Mouse (Mus musculus) stomach, postnatal 0 days (tissue): Measurements from ENCODE around the gene Iffo2. TPM values are rescaled to one million over a fixed set of nuclear protein-coding genes. Genes with fewer than 3 reads are reported as not detected.

Source experiments
- ATAC-seq: fragments of 200-750 bp; cut with Nextera tagmentation; 2 replicates; pipeline ENCODE4 v1.8.0; 2017; ENCODE audit not compliant: low FRiP score, low TSS enrichment
- DNase-seq: peaks from one replicate; pipeline ENCODE4 v3.0.0-alpha.2; 2016; ENCODE audit warnings: low spot score
- H3K27ac ChIP-seq: fragments of 300-500 bp; sonication (generic); replicated peaks from 2 replicates; pipeline ENCODE4 v1.5.1; 2014; ENCODE audit warnings: mild to moderate bottlenecking, control low read depth
- H3K27me3 ChIP-seq: fragments of 300-500 bp; sonication (generic); 2 replicates; pipeline ENCODE4 v1.6.1; 2014; ENCODE audit warnings: low read length; ENCODE audit not compliant: control insufficient read depth, insufficient read depth
- H3K36me3 ChIP-seq: fragments of 300-500 bp; sonication (generic); 2 replicates; pipeline ENCODE4 v1.6.1; 2014; ENCODE audit warnings: low read length, mixed read lengths; ENCODE audit not compliant: control insufficient read depth, insufficient read depth
- H3K4me1 ChIP-seq: fragments of 300-500 bp; sonication (generic); replicated peaks from 2 replicates; pipeline ENCODE4 v1.6.1; 2014; ENCODE audit warnings: antibody characterized with exemption; ENCODE audit not compliant: control insufficient read depth, insufficient read depth
- H3K4me2 ChIP-seq: fragments of 300-500 bp; sonication (generic); replicated peaks from 2 replicates; pipeline ENCODE4 v1.6.1; 2014; ENCODE audit warnings: low read depth, mild to moderate bottlenecking, control low read depth, moderate library complexity
- H3K4me3 ChIP-seq: fragments of 300-500 bp; sonication (generic); 2 replicates; pipeline ENCODE4 v1.5.1; 2014; ENCODE audit warnings: low read depth, low read length, control low read depth
- H3K9ac ChIP-seq: fragments of 300-500 bp; sonication (generic); 2 replicates; pipeline ENCODE4 v1.6.1; 2014; ENCODE audit warnings: mild to moderate bottlenecking, low read length, control low read depth, mixed read lengths
- H3K9me3 ChIP-seq: fragments of 300-500 bp; sonication (generic); 2 replicates; pipeline ENCODE4 v1.6.1; 2016; ENCODE audit warnings: low read length; ENCODE audit not compliant: control insufficient read depth
- CTCF ChIP-seq: IDR thresholded peaks from 2 replicates; pipeline ENCODE4 v1.5.1; 2016; ENCODE audit warnings: antibody characterized with exemption, low read depth, mild to moderate bottlenecking, moderate library complexity
- EP300 ChIP-seq: optimal IDR thresholded peaks from 2 replicates; pipeline ENCODE3; 2016; ENCODE audit warnings: antibody characterized with exemption
- WGBS: fragments of 180-500 bp; shearing (Covaris S2); extraction: QIAGEN DNeasy Blood & Tissue Kit; methylation state at CpG from one replicate; pipeline ENCODE4 v1.1.7; 2014; 5-methylcytosine and 5-hydroxymethylcytosine counted together
- polyA plus RNA-seq: library from polyadenylated mRNA; unstranded; fragments of >200 nt; fragmentation: Nextera tagmentation; extraction: Ambion mirVana; gene quantifications from 2 replicates; pipeline ENCODE4 v1.2.1, GENCODE M21; 2015

Gene Iffo2
- polyA plus RNA-seq, 1 experiment from 2014 or later: 4.0 TPM

DNA sequence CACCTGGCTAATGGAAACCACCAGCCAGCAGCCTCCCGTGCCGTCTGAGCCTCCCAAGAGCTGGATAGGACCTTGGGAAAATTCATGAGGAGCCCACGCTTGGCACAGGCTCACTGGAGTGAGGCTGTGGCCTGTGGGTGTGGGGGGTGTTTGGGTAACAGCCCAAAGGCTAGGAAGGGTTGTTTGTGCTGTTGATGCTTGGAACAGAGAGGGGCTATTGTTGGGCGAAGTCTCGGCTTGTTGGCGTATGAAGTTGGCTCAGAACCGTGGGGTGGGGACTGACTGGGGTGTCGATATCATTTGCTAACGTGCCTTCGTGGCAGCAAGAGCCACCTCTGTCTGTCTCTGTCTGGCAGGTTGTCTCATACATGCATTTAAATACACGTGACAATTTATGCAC lies 24.9 kb downstream of the Iffo2 start:
- TF ChIP-seq EP300 (no peak), CTCF (no peak)
- Histone ChIP-seq H3K27ac (no peak overlapping the region), H3K9ac (no peak overlapping the region), H3K9me3 (no peaks in the 10 kb centered on the region), H3K27me3 (no peaks in the 10 kb centered on the region), H3K4me1 (no peaks in the 10 kb centered on the region), H3K4me3 (no peak overlapping the region), H3K4me2 (no peak overlapping the region), H3K36me3 (no peaks in the 10 kb centered on the region)
- no peak for ATAC-seq
- WGBS: 87% methylated on average over 11 of the region's 11 CpGs
- no peak for DNase-seq

DNA sequence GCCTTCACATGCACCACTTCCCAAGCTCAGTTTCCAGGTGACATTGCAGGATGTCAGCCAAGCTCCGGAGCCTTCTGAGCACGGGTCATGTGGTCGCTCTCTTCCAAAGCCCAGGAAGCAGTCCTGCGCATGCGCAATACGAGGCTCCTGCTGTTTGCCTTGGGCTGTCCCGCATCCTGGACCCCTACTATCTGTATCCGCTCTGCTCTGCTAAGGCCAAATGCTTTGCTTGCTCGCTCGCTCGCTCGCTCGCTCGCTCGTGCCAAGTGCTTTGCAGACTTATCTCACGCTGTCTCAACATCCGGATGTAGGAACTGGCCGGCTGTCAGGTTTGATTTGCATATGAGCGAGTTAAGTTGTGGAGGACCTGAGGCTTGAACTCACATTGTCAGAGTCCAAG lies 25.6 kb downstream of the Iffo2 start:
- TF ChIP-seq CTCF (no peak), EP300 (no peak)
- no peaks in the 10 kb centered on the region for H3K9me3 ChIP-seq
- H3K4me3 ChIP-seq: no peak overlapping the region
- ATAC-seq (no peak), DNase-seq (peak; percentile 57)
- no peaks in the 10 kb centered on the region for H3K27me3 ChIP-seq
- H3K9ac ChIP-seq: no peak overlapping the region
- WGBS: 57% methylated on average over 19 of the region's 19 CpGs
- no peaks in the 10 kb centered on the region for H3K4me1 ChIP-seq
- H3K27ac ChIP-seq: no peak overlapping the region
- H3K4me2 ChIP-seq: no peak overlapping the region
- no peaks in the 10 kb centered on the region for H3K36me3 ChIP-seq

DNA sequence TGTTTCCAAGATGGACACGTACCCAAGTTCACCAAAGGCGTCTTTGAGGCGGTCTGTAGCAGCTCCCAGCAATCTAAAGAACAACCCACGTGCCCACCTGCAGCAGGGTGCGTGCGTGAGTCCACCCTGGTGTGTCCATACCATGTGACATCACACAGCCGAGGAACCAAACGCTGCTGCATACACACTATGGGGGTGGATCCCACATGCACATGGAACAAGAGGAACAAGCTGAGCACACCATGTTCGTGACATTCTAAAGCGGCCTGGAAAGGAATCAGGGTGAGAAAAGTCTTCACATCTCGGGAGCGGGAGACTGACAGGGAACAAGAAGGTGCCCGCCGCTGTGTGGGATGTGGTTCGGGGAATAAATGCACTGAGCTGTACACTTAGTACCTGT lies 38.0 kb downstream of the Iffo2 start:
- no peaks in the 10 kb centered on the region for H3K36me3 ChIP-seq
- no peak overlapping the region for H3K9ac ChIP-seq
- 80% methylated on average over 15 of the region's 15 CpGs for WGBS
- H3K27me3 ChIP-seq: no peaks in the 10 kb centered on the region
- TF ChIP-seq CTCF: no peak
- no peak for TF ChIP-seq EP300
- no peak overlapping the region for H3K27ac ChIP-seq
- no peak overlapping the region for H3K4me2 ChIP-seq
- H3K9me3 ChIP-seq: no peaks in the 10 kb centered on the region
- no peaks in the 10 kb centered on the region for H3K4me1 ChIP-seq
- no peak for DNase-seq
- H3K4me3 ChIP-seq: no peak overlapping the region
- ATAC-seq: no peak

DNA sequence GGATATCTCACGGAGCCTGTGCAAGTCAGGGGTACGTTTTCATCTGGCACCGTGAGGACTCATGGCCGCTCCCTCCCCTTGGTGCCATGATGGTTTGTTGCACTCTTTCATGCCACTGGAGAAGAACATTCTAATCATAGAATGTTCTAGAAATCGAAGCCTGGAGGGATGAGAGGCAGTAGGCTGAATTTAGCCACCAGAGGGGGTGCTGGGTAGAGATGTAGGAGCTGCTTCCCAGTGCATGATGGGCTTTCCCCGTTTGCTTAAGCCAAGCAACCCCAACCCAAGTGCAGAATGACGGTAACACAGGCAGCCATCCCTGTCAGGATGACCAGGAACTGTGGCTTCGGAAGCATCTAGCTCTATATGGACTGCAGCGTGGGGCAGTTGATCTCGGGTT lies 40.4 kb downstream of the Iffo2 start:
- no peak for ATAC-seq
- Histone ChIP-seq H3K4me2 (no peak overlapping the region), H3K9ac (no peak overlapping the region), H3K4me3 (no peak overlapping the region), H3K9me3 (no peaks in the 10 kb centered on the region), H3K27ac (no peak overlapping the region), H3K4me1 (no peaks in the 10 kb centered on the region; the same call in 1 of the 2 replicates), H3K27me3 (no peaks in the 10 kb centered on the region), H3K36me3 (no peaks in the 10 kb centered on the region)
- peak; percentile 67 for TF ChIP-seq CTCF
- no peak for TF ChIP-seq EP300
- no peak for DNase-seq
- WGBS: 70% methylated on average over 10 of the region's 10 CpGs

DNA sequence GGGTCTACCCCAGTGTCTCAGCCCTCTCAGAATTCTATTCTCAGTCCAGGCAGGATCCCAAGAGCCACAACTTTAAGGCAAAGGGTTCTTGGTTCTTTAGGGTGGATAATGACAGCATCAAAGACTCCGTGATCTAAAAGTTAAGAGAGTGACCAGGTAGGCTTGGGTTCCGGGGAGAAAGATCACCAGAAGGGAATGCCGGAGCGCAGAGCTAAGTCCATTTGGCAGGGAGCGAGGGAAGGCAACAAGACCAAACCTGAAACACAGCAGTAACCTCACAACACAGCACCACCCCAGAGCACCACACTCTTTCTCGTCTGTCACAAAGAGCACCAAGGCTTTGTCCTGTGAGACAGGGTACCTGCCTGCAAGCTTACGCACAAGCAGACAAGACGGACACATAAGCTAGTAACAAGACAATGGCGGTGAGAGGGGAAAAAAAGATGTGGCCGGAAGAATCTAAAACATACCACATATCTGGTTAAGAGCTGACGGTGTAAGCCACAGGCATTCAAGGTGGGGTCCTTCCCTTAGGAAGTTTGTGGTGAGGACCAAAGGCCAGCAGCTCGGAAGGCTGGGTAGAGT lies 42.7 kb downstream of the Iffo2 start:
- no peak overlapping the region for H3K4me2 ChIP-seq
- H3K9me3 ChIP-seq: no peaks in the 10 kb centered on the region
- no peaks in the 10 kb centered on the region for H3K36me3 ChIP-seq
- no peak overlapping the region for H3K9ac ChIP-seq
- DNase-seq (no peak), ATAC-seq (no peak)
- H3K27me3 ChIP-seq: no peaks in the 10 kb centered on the region
- TF ChIP-seq EP300 (no peak), CTCF (no peak)
- peaks cover 3% of the 10 kb centered on the region for H3K4me1 ChIP-seq
- H3K27ac ChIP-seq: no peak overlapping the region
- WGBS: 80% methylated on average over 12 of the region's 12 CpGs
- no peak overlapping the region for H3K4me3 ChIP-seq

DNA sequence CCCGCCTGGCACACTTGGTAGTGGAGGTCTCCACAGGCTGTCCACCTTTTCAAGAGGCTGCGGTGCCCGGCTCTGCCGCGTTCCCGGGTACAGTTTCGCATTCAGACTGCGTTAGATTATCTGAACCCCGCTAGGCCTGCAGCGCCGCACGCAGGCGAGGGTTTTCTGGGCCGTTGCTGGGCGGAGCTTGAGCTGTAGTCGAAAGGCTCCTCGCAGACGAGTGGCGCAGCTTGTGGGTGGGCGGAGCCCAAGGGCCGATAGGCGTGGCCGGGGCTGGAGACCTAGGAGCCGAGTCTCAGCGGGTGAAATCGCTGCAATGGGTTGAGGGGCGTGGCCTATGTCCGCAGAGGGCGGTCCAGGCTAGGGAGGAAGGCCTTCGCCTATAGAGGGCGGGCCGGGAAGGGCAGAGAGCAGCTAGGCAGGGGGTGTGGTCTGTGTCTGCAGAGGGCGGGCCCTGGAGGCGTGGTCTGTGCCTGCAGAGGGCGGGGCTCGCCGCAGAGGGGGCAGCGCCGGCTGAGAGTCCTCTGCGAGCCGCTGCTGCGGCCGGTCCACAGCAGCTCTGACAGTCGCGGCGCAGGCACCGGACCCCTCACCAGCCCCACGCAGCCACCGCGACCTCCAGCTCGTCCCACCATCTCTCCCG lies 43.9 kb downstream of the Iffo2 start:
- H3K27ac ChIP-seq: peak overlapping the region; percentile 93
- peak; percentile 82 for TF ChIP-seq CTCF
- TF ChIP-seq EP300: no peak

More for the DNA sequence above, 43.9 kb downstream of the Iffo2 start:
- H3K9me3 ChIP-seq: no peaks in the 10 kb centered on the region
- peak overlapping the region; percentile 87 for H3K9ac ChIP-seq
- ATAC-seq (peak; percentile 97), DNase-seq (peak; percentile 100)
- peaks cover 3% of the 10 kb centered on the region for H3K4me1 ChIP-seq
- WGBS: under 1% methylated on average over 39 of the region's 52 CpGs
- no peaks in the 10 kb centered on the region for H3K27me3 ChIP-seq
- peak overlapping the region; percentile 95 for H3K4me2 ChIP-seq
- no peaks in the 10 kb centered on the region for H3K36me3 ChIP-seq
- H3K4me3 ChIP-seq: peak overlapping the region; percentile 88
